Mouse (Mus musculus): Measurements from ENCODE around the gene Crb3.

Crb3 gene

GRCm38 (mm10) chr17:57062011-57062521 lies 3.2 kb downstream of the Crb3 start:
- DNase-seq (ENCODE audit: extremely low read depth, insufficient read length, low spot score): no peak

GRCm38 (mm10) chr17:57062548-57062947 lies 3.6 kb downstream of the Crb3 start:
- DNase-seq (ENCODE audit: extremely low read depth, insufficient read length, low spot score): no peak

- DNase-seq (ENCODE audit: extremely low read depth, insufficient read length, low spot score): no peak
These were observed 4.1 kb downstream of the Crb3 start for GRCm38 (mm10) chr17:57063031-57063430.

- DNase-seq (ENCODE audit: extremely low read depth, insufficient read length, low spot score): no peak
These were observed 8.0 kb downstream of the Crb3 start for GRCm38 (mm10) chr17:57066908-57067307.

- DNase-seq (ENCODE audit: extremely low read depth, insufficient read length, low spot score): no peak
These were observed 11.4 kb downstream of the Crb3 start for GRCm38 (mm10) chr17:57070272-57070671.

GRCm38 (mm10) chr17:57070699-57071098 lies 11.8 kb downstream of the Crb3 start:
- DNase-seq (ENCODE audit: extremely low read depth, insufficient read length, low spot score): no peak

- DNase-seq (ENCODE audit: extremely low read depth, insufficient read length, low spot score): no peak
These were observed 18.0 kb downstream of the Crb3 start for GRCm38 (mm10) chr17:57076916-57077315.

DNA sequence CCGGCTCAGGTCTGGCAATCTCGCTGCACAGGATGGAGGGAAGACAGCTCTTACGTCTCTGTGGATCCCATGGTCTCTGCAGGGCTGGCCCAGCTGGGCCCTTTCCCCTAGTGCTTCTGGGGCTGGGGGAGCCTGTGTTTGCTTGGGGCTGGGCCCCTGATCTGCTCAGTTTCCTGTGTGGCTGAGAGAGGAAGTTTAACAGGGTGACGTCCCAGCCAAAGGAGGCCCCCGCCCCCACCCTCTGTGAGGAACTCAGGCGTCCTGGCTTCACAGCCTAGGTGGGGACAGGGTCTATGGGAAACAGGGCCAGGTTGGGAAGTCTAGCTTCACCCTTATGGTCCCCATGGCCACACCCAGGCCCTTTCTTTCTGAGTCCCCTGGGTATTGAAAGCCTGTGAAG lies 19.4 kb downstream of the Crb3 start, which contains the start of gene Dennd1c:
Gene Dennd1c, minus strand, starts transcription at position 179 of the 400 bp plus-strand sequence.
- no peak for DNase-seq (ENCODE audit: extremely low read depth, insufficient read length, low spot score)

DNA sequence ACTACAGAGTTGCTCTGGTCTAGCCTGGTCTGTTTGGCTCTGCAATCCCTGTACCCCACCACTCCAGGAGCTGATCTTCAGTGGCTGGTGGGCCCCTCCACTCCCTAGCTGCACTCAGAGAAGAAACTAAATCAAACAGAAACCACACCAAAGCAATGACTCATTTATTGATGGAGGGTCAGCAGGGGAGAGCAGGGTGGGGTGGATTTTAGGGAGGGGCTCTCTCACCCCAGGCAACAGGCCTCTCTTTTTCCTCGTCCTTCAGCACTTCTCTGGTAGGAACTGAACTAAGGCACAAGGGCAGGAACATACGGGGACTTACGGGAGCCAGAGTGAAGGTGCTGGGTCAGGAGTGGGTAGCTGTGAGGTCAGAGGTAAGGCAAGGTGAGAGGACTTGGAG lies 21.0 kb downstream of the Crb3 start:
- no peak for DNase-seq (ENCODE audit: extremely low read depth, insufficient read length, low spot score)

DNA sequence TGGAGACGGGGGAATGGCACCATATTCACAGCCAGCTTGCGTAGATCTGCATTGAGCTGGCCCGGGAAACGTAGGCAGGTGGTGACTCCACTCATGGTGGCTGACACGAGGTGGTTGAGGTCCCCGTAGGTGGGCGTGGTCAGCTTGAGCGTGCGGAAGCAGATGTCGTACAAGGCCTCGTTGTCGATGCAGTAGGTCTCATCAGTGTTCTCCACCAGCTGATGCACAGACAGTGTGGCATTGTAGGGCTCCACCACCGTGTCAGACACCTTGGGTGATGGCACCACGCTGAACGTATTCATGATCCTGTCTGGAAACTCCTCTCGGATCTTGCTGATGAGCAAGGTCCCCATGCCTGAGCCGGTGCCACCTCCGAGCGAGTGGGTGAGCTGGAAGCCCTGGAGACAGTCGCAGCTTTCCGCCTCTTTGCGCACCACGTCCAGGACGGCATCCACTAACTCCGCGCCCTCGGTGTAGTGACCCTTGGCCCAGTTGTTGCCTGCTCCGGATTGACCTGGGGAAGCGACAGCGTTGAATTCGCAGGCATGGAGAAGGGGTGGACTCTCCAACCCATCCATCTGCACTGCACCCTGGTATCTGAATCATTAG lies 22.4 kb downstream of the Crb3 start:
- no peak for DNase-seq (ENCODE audit: extremely low read depth, insufficient read length, low spot score)

DNA sequence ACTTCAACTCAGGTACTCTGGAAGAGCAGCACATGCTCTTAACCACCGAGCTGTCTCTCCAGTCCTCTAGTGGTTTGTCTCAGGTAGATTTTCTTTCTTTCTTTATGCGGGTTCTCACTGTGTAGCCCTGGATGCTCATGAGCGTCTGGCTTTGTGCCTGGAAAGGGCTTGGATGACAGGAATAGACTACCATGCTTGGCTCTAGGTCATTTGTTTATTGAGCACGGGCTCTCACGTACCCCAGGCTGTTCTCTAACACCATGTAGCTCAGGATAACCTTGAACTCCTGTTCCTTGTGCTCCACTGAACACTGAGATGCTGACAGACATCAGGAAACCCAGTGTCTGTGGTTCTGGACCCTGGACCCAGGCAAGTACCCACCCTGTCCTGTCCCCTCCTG lies 23.6 kb downstream of the Crb3 start:
- DNase-seq (ENCODE audit: extremely low read depth, insufficient read length, low spot score): no peak

GRCm38 (mm10) chr17:57085970-57086757 lies 27.3 kb downstream of the Crb3 start:
- no peak for DNase-seq (ENCODE audit: extremely low read depth, insufficient read length, low spot score)

DNA sequence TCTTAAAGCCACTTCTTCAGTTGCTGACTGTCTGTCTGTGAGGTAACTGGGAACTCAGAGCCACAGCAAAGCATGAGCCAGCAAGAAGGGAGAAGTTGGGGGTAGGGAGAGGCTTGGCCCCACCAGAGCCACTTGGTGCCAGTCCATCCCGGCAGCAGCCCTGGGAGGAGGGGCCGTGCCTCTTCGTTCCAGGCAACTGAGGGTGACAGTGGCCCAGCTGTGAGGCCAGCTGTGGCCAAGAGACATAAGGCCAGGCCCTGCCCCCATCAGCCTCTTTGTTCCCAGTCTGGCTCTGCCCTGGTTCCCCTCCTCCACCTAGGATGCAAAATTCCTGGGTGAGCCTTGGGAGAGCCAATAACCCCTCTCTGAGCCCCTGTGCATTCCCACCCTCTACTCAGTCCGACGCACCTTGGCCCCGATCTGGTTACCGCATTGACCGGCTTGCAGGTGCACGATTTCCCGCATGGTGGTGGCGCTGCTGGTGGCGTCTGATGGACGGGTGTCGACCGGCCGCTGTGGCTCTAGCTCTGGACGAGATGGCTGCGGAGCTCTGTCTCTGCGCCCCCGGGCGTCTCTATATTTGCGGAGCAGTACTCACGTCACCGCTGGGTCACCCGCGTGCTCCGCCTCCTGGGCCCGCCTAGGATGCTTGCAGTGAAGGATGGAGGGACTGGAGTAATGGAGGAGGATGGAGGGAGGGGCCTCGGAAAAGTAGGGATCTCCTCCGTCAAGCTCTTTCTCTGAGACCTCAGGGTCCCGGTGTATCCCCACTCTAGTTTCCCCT lies 28.3 kb downstream of the Crb3 start, which contains the start of gene Tubb4a:
Gene Tubb4a, minus strand, starts transcription at position 734 of the 784 bp plus-strand sequence.
- no peak for DNase-seq (ENCODE audit: extremely low read depth, insufficient read length, low spot score)

DNA sequence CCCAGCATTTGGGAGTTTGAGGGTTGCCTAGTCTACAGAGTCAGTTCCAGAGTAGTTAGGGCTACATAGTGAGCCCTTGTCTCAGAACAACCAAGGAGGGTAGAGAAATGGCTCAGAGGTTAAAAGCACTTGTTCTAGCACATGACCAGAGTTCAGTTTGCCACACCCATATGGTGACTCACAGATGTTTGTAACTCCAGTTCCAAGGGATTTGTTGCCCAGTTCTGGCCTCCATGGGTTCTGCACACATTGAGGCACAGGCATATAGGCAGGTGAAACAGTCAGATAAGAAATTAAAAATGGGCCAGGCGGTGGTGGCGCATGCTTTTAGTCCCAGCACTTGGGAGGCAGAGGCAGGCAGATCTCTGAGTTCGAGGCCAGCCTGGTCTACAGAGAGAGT lies 35.3 kb downstream of the Crb3 start:
- DNase-seq (ENCODE audit: extremely low read depth, insufficient read length, low spot score): no peak

DNA sequence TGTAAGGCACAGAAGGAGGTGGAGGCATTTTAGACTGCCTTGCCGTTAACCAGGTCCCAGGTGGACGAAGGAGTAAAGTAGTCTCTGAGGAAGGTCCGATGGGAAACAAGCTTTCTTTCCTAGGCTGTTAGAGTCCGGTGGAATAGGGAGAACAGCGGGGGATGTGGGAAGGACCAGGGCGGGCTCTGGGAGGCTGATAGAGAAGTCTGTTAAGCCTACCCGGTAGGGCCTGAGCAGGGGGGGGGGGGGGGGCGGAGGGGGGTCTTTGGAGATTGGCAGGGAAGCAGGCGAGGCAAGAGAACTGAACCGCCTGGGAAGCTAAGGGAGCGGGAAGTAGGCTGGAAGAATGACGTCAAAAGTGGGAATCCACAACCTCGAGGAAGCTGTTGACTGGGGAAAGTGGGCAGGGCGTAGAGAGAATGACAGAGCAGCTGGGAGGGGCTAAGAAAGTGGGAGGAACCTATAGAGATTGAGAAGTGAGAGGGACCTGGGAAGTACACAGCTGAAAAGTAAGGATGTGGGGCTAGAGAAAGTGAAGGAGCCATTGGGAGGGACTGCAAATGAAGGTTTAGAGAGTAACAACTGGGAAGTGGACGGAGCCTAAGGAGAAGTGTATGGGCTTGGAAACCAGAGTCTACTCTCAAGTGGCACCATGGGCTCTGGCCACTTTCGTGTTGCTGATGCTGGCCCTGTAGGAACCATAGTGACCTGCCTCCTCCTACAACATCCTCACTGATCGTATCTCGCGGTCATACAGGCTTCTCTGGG lies 37.1 kb downstream of the Crb3 start:
- DNase-seq (ENCODE audit: extremely low read depth, insufficient read length, low spot score): peak; percentile 39

DNA sequence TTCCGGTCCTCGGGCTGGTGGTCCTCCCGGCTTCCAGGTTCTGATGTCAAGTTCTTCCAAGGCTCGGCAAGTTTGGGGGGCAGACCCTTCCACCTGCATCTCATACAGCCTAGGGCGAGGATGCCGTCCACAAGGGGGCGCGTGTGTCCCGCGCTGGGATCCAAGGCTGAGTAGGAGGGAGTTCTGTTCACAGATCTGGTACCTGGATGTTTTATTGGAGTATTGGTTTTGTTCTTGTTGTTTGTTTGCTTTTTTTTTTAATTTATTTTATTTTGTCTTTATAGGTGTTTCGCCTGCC lies 37.7 kb downstream of the Crb3 start:
- DNase-seq (ENCODE audit: extremely low read depth, insufficient read length, low spot score): peak; percentile 72

- no peak for DNase-seq (ENCODE audit: extremely low read depth, insufficient read length, low spot score)
These were observed 39.4 kb downstream of the Crb3 start for GRCm38 (mm10) chr17:57098321-57098720.

- no peak for DNase-seq (ENCODE audit: extremely low read depth, insufficient read length, low spot score)
These were observed 40.9 kb downstream of the Crb3 start for GRCm38 (mm10) chr17:57099629-57100325.

GRCm38 (mm10) chr17:57102276-57102675 lies 43.4 kb downstream of the Crb3 start:
- DNase-seq (ENCODE audit: extremely low read depth, insufficient read length, low spot score): no peak

DNA sequence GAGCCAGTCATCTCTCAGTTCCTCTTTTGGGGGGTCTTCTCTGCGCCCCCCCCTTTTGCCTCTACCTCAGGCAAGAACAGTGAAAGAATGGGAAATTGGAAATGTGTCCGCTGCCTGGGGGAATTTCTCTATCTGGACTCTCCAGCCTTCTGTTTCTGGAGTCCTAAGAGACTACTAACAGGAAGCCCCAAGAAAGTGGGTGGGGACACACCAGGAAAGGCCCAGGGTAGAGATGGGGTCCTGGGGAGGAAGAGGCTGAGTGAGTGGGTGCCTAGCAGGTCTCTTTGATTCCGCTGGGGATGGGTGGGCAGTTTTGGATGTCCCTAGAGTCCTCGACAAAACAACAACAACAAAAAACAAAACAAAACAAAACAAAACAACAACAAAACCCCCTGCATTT lies 45.6 kb downstream of the Crb3 start:
- DNase-seq (ENCODE audit: extremely low read depth, insufficient read length, low spot score): no peak
